Mouse (Mus musculus) small intestine, adult 10 weeks (tissue): ENCODE measurements around the gene Bpifa6. TPM values are rescaled to one million over a fixed set of nuclear protein-coding genes. Genes with fewer than 3 reads are reported as not detected.

ENCODE experiments used
- polyA plus RNA-seq: library from polyadenylated mRNA; stranded (reverse); fragments of 350-450 nt; fragmentation: Illumina TruSeq; extraction: RNeasy Lipid Tissue Mini Kit (QIAGEN cat#74804); gene quantifications from one replicate; pipeline ENCODE4 v1.2.3, GENCODE M21; 2014; ENCODE audit warnings: low replicate concordance

The Bpifa6 gene
- polyA plus RNA-seq: not detected

DNA sequence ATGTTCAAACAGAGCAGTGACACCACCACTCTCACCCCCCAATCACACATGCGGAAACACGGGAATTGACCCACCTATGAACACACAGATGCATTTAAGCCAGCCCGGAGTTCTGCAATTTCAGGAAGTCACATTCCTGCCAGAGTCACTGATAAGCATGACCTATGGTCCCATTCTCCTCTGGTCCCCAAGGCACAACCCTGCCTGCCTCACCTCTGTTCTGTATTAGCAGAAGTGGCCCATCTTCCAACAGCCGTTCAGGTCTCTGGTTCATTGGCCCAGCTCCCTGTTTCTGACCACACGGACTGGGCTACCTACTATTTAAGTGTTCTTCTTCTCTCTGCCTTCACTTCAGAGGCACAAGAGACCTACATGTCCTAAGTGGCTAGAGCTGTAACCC, at the start of gene Bpifa6:
Gene Bpifa6 (plus strand): TSS at position 364 of the 400 bp plus-strand sequence.

DNA sequence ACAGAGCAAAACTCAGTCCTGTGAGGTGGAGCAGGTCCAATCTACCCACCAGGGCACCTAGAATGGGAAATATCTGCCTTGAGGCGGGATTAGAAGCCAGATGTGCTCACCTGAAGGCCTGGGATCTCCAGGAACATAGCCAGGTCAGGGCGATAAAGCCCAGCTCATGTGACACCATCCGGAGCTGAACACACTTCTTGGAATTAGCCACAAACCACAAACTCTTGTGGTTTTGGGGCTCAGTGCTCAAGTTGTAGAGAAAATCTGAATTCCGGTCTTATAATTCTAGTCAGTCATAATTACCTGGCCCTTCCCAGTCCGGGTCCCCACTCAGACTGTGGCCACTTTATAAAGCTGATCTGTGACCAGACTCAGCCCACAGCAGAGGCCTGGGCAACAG, 36.9 kb upstream of the Bpifa6 start, which contains the start of gene Bpifb4:
Gene Bpifb4 (plus strand): TSS at position 370 of the 400 bp plus-strand sequence.

DNA sequence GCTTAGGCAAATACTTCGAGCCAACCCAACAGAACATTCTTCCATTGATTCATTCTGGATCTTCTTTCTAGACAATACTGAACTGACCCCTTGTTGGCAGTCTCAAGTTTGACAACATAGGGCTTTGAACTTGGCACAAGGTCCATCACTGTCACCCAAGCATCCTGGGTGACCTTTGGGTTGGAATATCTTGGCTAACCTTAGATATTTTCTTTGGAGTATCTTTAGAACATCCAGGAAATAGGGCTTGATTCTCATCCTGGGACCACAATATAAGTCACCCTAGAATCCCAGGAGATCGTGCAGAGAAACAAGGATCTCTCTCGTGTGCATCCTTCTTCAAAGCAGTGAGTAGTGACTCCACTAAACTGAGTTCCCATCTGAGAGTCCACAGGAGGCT, 33.2 kb downstream of the Bpifa6 start, which contains the start of gene Bpifa2:
Gene Bpifa2 (plus strand): TSS at position 301 of the 400 bp plus-strand sequence.

Other genes with a start within 250 kb of the Bpifa6 start
- 324 TPM for gene Mapre1, start 233.7 kb upstream of the Bpifa6 start, polyA plus RNA-seq
- not detected for gene Efcab8, start 195.0 kb upstream of the Bpifa6 start, polyA plus RNA-seq
- not detected for gene Sun5, start 103.9 kb upstream of the Bpifa6 start, polyA plus RNA-seq
- not detected for gene Bpifb2, start 99.9 kb upstream of the Bpifa6 start, polyA plus RNA-seq
- not detected for gene Bpifb6, start 74.6 kb upstream of the Bpifa6 start, polyA plus RNA-seq
- not detected for gene Bpifb3, start 56.7 kb upstream of the Bpifa6 start, polyA plus RNA-seq
- gene Bpifb4, start 36.7 kb upstream of the Bpifa6 start, polyA plus RNA-seq: not detected
- gene Bpifa2, start 33.3 kb downstream of the Bpifa6 start, polyA plus RNA-seq: not detected
- gene Bpifa3, start 155.4 kb downstream of the Bpifa6 start, polyA plus RNA-seq: not detected
- not detected for gene Bpifa1, start 167.9 kb downstream of the Bpifa6 start, polyA plus RNA-seq
- not detected for gene Bpifa5, start 187.7 kb downstream of the Bpifa6 start, polyA plus RNA-seq
- not detected for gene Bpifb1, start 215.9 kb downstream of the Bpifa6 start, polyA plus RNA-seq
- gene Bpifb5, start 248.8 kb downstream of the Bpifa6 start, polyA plus RNA-seq: not detected